Mouse (Mus musculus) layer of hippocampus, adult 2 months (tissue): Measurements from ENCODE around the gene Lgi1. TPM values are rescaled to one million over a fixed set of nuclear protein-coding genes. Genes with fewer than 3 reads are reported as not detected.

Experiments
- DNase-seq, 2 experiments: peaks; one replicate each; pipeline ENCODE4 v3.0.0; 2022; ENCODE audit warnings: low spot score in 2 of 2
- H3K27ac ChIP-seq: fragments of 200-600 bp; 2 replicates; pipeline ENCODE4 v1.8.1; 2022
- H3K4me3 ChIP-seq: fragments of 200-600 bp; 2 replicates; pipeline ENCODE4 v1.8.1; 2022; ENCODE audit warnings: mild to moderate bottlenecking
- CTCF ChIP-seq: fragments of 200-600 bp; conservative IDR thresholded peaks from 2 replicates; pipeline ENCODE4 v1.8.1; 2022; ENCODE audit warnings: antibody characterized with exemption, mild to moderate bottlenecking, moderate library complexity
- total RNA-seq, 2 experiments: library from RNA; stranded (reverse); gene quantifications; 2 replicates each; pipeline ENCODE4 v1.2.3; 2021

Lgi1 gene
- total RNA-seq, 2 experiments from 2014 or later: 196 to 209 TPM

- no peak for TF ChIP-seq CTCF
- DNase-seq: no peak
- Histone ChIP-seq H3K27ac (no peak overlapping the region), H3K4me3 (no peak overlapping the region)
Observed at GRCm38 (mm10) chr19:38242314-38242852, 22.0 kb upstream of the Lgi1 start.

GRCm38 (mm10) chr19:38244748-38245147 lies 19.6 kb upstream of the Lgi1 start:
- H3K4me3 ChIP-seq: no peak overlapping the region
- H3K27ac ChIP-seq: peak overlapping the region; percentile 60
- no peak for DNase-seq
- TF ChIP-seq CTCF: no peak

- TF ChIP-seq CTCF: no peak
- DNase-seq: no peak
- Histone ChIP-seq H3K4me3 (peak overlapping the region; percentile 8; the same call in 1 of the 2 replicates), H3K27ac (peak overlapping the region; percentile 60)
Observed at GRCm38 (mm10) chr19:38245361-38246176, 18.8 kb upstream of the Lgi1 start.

GRCm38 (mm10) chr19:38246177-38246622 lies 18.1 kb upstream of the Lgi1 start:
- TF ChIP-seq CTCF: no peak
- peak overlapping the region; percentile 60 for H3K27ac ChIP-seq
- DNase-seq: no peak
- no peak overlapping the region for H3K4me3 ChIP-seq

- DNase-seq: peak in 1 of 2 experiments; percentile 61
- Histone ChIP-seq H3K4me3 (no peak overlapping the region), H3K27ac (peak overlapping the region; percentile 77)
- no peak for TF ChIP-seq CTCF
Observed at GRCm38 (mm10) chr19:38249627-38250026, 14.7 kb upstream of the Lgi1 start.

- H3K4me3 ChIP-seq: no peak overlapping the region
- peak overlapping the region; percentile 1; the same call in 1 of the 2 replicates for H3K27ac ChIP-seq
- DNase-seq: no peak
- peak; percentile 80 for TF ChIP-seq CTCF
Observed at GRCm38 (mm10) chr19:38253796-38254195, 10.5 kb upstream of the Lgi1 start.

- Histone ChIP-seq H3K27ac (peak overlapping the region; percentile 95), H3K4me3 (peak overlapping the region; percentile 30)
- TF ChIP-seq CTCF: no peak
- DNase-seq: peak in 1 of 2 experiments; percentile 51
Observed at GRCm38 (mm10) chr19:38258651-38259065, 5.7 kb upstream of the Lgi1 start.

- Histone ChIP-seq H3K27ac (peak overlapping the region; percentile 95), H3K4me3 (peak overlapping the region; percentile 30; the same call in 1 of the 2 replicates)
- DNase-seq: no peak
- no peak for TF ChIP-seq CTCF
Observed at GRCm38 (mm10) chr19:38259436-38259835, 4.9 kb upstream of the Lgi1 start.

- no peak for TF ChIP-seq CTCF
- peak in 1 of 2 experiments; percentile 71 for DNase-seq
- H3K4me3 ChIP-seq: peak overlapping the region; percentile 30; the same call in 1 of the 2 replicates
- H3K27ac ChIP-seq: peak overlapping the region; percentile 95
Observed at GRCm38 (mm10) chr19:38260346-38260745, 4.0 kb upstream of the Lgi1 start.

GRCm38 (mm10) chr19:38261351-38261750 lies 3.0 kb upstream of the Lgi1 start:
- TF ChIP-seq CTCF: no peak
- DNase-seq: no peak
- Histone ChIP-seq H3K4me3 (no peak overlapping the region), H3K27ac (peak overlapping the region; percentile 68)

- H3K4me3 ChIP-seq: peak overlapping the region; percentile 81
- DNase-seq: peak; percentile 81 to 90
- peak; percentile 85 for TF ChIP-seq CTCF
- H3K27ac ChIP-seq: peak overlapping the region; percentile 98
Observed at GRCm38 (mm10) chr19:38263829-38264504, 369 bp upstream of the Lgi1 start.

GRCm38 (mm10) chr19:38265767-38266166 lies 1.4 kb downstream of the Lgi1 start:
- Histone ChIP-seq H3K27ac (peak overlapping the region; percentile 98), H3K4me3 (peak overlapping the region; percentile 81)
- no peak for TF ChIP-seq CTCF
- no peak for DNase-seq

GRCm38 (mm10) chr19:38267469-38267868 lies 3.1 kb downstream of the Lgi1 start:
- no peak for TF ChIP-seq CTCF
- peak overlapping the region; percentile 98 for H3K27ac ChIP-seq
- no peak for DNase-seq
- peak overlapping the region; percentile 81 for H3K4me3 ChIP-seq
